Mouse (Mus musculus) forebrain, postnatal 0 days (tissue): ENCODE measurements at regions not wholly inside any gene's neighbourhood (a gene's known extent, or its start where the extent isn't known, plus 50 kb on each side); places are given as distances from the start of the nearest gene placed in this dataset.

ENCODE experiments used
- ATAC-seq: fragments of 200-750 bp; cut with Nextera tagmentation; 2 replicates; pipeline ENCODE4 v1.8.0; 2017; ENCODE audit warnings: mild to moderate bottlenecking, moderate library complexity
- DNase-seq: peaks from one replicate; pipeline ENCODE4 v3.0.0-alpha.2; 2015
- H3K27ac ChIP-seq: fragments of 300-500 bp; sonication (generic); 2 replicates; pipeline ENCODE4 v1.5.1; 2014; ENCODE audit warnings: low read depth, mild to moderate bottlenecking, antibody characterized with exemption, low read length, moderate library complexity, mixed read lengths
- H3K27me3 ChIP-seq: fragments of 300-500 bp; sonication (generic); 2 replicates; pipeline ENCODE4 v1.6.1; 2014; ENCODE audit warnings: mild to moderate bottlenecking, low read length, mixed read lengths; ENCODE audit not compliant: insufficient read depth
- H3K36me3 ChIP-seq: fragments of 300-500 bp; sonication (generic); 2 replicates; pipeline ENCODE4 v1.6.1; 2014; ENCODE audit warnings: mild to moderate bottlenecking, moderate library complexity; ENCODE audit not compliant: insufficient read depth
- H3K4me1 ChIP-seq: fragments of 300-500 bp; sonication (generic); 2 replicates; pipeline ENCODE4 v1.6.1; 2014; ENCODE audit warnings: antibody characterized with exemption; ENCODE audit not compliant: insufficient read depth
- H3K4me2 ChIP-seq: fragments of 300-500 bp; sonication (generic); 2 replicates; pipeline ENCODE4 v1.6.1; 2014; ENCODE audit warnings: low read depth, mild to moderate bottlenecking, moderate library complexity
- H3K4me3 ChIP-seq: fragments of 300-500 bp; sonication (generic); 2 replicates; pipeline ENCODE4 v1.5.1; 2014; ENCODE audit warnings: low read depth, low read length, mixed read lengths
- H3K9ac ChIP-seq: fragments of 300-500 bp; sonication (generic); 2 replicates; pipeline ENCODE4 v1.6.1; 2014; ENCODE audit warnings: mild to moderate bottlenecking
- H3K9me3 ChIP-seq: fragments of 300-500 bp; sonication (generic); 2 replicates; pipeline ENCODE4 v1.6.1; 2016; ENCODE audit warnings: low read length
- CTCF ChIP-seq: sonication (generic); IDR thresholded peaks from 2 replicates; pipeline ENCODE4 v1.5.1; 2016; ENCODE audit warnings: antibody characterized with exemption, control low read depth, low read depth
- WGBS: fragments of 180-500 bp; shearing (Covaris S2); extraction: QIAGEN DNeasy Blood & Tissue Kit; methylation state at CpG from one replicate; pipeline ENCODE4 v1.1.7; 2014; 5-methylcytosine and 5-hydroxymethylcytosine counted together

DNA sequence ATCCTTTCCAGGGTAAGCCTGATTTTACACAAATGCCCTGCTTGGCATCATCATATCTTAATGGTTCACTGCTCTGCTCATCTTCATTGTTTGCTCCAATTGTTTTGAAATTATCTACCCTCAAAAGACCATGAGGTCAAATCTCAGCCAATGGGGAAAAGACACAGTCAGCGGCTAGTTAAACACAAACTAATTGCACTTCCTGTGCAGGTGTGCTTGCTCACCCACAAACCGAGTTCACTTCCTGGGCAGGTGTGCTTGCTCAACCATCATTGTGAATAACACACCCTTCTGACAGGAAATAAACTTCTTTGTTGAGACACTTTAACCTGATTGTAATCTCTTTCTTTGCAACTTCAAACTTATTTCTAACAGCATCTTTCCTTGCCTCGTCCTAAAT, 75.8 kb upstream of the Ngly1 start:
- Histone ChIP-seq H3K27ac (no peak overlapping the region), H3K4me2 (no peak overlapping the region), H3K9me3 (peaks cover 5% of the 10 kb centered on the region; the same call in 1 of the 2 replicates), H3K4me1 (no peaks in the 10 kb centered on the region), H3K4me3 (no peak overlapping the region), H3K36me3 (no peaks in the 10 kb centered on the region), H3K27me3 (no peaks in the 10 kb centered on the region), H3K9ac (no peak overlapping the region)
- WGBS = 84% methylated on average over 3 of the region's 3 CpGs
- no peak for TF ChIP-seq CTCF
- no peak for DNase-seq
- ATAC-seq = no peak

DNA sequence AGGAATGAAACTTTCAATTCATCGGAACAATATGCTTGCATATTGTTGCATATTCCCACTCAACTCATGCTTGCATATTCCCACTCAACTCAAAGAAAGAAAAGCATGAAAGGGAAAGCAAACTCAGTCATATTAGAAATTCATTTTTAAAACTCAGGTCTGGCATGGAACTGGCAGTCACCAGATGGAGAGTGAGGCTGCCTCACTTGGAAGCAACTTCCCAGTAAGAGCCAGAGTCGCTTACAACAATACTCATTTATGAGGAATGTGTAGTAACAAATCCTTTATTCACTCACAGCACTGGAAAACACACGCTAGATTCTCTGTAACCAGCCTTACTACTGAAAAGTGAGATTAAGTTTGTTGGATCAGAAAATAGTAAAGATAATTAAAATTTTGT, 70.9 kb upstream of the Ngly1 start:
- Histone ChIP-seq H3K4me1 (no peaks in the 10 kb centered on the region), H3K9me3 (peaks cover 5% of the 10 kb centered on the region; the same call in 1 of the 2 replicates), H3K4me3 (no peak overlapping the region), H3K4me2 (no peak overlapping the region), H3K27me3 (no peaks in the 10 kb centered on the region), H3K27ac (no peak overlapping the region), H3K36me3 (no peaks in the 10 kb centered on the region), H3K9ac (no peak overlapping the region)
- 63% methylated on average over 3 of the region's 3 CpGs for WGBS
- peak; percentile 37 for DNase-seq
- TF ChIP-seq CTCF = no peak
- ATAC-seq = peak; percentile 50; the same call in 1 of the 2 replicates

DNA sequence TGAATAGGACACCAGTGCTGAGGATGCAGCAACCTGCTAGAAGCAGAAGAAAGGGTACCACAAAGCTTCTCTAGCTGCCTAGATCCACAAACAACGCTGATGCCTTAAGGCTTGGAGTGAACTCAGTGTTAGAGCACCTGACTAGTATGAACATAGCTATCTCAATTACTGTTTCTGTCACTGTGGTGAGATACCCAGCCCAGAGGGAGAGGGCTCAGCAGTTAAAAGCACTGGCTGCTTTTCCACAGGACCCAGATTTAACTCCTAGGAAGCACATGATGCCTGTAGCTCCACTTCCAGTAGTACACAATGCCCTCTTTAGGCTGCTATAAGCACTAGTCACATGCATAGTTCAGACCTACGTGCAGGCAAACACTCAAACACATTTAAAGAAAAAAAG, 67.3 kb upstream of the Ngly1 start:
- no peak; the same call in 1 of the 2 replicates for ATAC-seq
- TF ChIP-seq CTCF = no peak
- no peak overlapping the region for H3K27ac ChIP-seq

DNA sequence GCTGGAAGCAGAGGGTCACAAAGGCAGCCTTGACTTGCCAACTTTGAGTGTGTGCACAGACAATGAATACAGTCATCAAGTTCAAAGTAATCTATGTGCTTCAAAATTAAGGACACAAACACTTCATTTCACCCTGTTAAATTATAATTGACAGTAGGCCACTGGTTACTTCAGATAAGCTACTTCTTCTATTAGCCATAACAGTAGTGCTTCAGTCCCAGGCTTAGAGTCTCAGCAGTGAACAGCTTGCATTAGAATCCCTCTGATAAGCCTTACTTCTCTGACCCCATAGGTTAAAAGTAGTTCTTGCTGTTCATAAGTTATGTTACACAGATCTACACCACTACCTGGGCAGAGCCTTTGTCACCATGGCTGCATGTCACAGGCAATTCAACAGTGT, 63.8 kb upstream of the Ngly1 start:
- no peak overlapping the region for H3K4me3 ChIP-seq
- no peaks in the 10 kb centered on the region for H3K36me3 ChIP-seq
- no peaks in the 10 kb centered on the region for H3K27me3 ChIP-seq
- no peaks in the 10 kb centered on the region for H3K9me3 ChIP-seq
- H3K27ac ChIP-seq = no peak overlapping the region
- no peak overlapping the region for H3K9ac ChIP-seq
- no peak for TF ChIP-seq CTCF
- H3K4me2 ChIP-seq = no peak overlapping the region
- H3K4me1 ChIP-seq = no peaks in the 10 kb centered on the region
- ATAC-seq (no peak), DNase-seq (no peak)

More for the DNA sequence above, 67.3 kb upstream of the Ngly1 start:
- Histone ChIP-seq H3K36me3 (no peaks in the 10 kb centered on the region), H3K9ac (no peak overlapping the region), H3K4me3 (no peak overlapping the region), H3K9me3 (no peaks in the 10 kb centered on the region), H3K4me2 (no peak overlapping the region), H3K27me3 (no peaks in the 10 kb centered on the region), H3K4me1 (no peaks in the 10 kb centered on the region)
- WGBS = 70% methylated on average over 2 of the region's 2 CpGs
- no peak for DNase-seq
